Mouse (Mus musculus) brain, adult 2 months (tissue): ENCODE measurements around the gene Enah.

Source experiments
- DNase-seq: peaks from one replicate; pipeline ENCODE4 v3.0.0; 2011; ENCODE audit warnings: low read depth, low spot score

Gene Enah

DNA sequence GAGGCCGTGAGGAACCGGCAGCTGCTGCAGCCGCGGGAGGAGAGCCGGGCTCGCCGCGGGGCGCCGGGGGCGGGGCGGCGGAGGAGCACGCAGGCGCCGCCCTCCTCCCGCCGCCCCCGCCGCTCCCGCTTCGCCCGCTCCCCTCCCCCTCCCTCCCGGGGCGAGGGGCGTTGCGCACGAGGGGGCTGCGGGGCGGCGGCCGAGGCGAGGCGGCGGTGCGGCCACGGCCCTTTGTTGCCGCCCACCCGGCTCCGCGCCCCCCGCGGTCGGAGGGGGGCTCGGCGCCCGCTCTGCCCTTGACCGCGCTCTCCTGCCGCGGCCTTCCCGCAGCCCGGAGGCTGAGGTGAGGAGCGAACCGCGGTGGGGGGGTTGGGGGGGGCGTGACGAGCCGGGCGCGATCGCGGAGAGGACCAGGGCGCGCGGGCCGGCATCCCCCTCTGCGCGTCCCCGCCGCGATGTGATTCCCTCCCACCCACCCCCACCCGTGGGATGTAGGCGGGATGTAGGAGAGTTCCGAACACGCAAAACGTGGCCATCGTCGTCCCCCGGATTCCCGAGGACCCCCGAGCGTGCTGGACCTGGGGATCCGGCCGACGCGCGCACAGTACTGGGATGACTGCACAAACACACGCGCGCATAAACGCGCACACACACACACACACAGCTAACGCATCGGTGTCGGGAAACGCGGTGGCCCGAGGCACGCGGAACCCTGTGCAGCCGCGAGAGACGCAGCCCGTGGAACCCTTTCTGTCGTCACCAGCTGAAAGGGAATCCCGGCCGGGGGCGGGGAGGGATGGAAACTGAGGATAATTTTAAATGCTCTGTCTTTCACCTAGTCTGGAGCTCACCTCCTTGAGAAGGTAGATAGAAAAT is at the start of gene Enah:
Gene Enah, minus strand, starts transcription at position 65 of the 876 bp plus-strand sequence.
- peak; percentile 85 for DNase-seq

GRCm38 (mm10) chr1:182068136-182068535 is 48.3 kb upstream of the Enah start:
- no peak for DNase-seq

GRCm38 (mm10) chr1:182066527-182067465 is 47.0 kb upstream of the Enah start:
- no peak for DNase-seq

GRCm38 (mm10) chr1:182063716-182064115 is 43.9 kb upstream of the Enah start:
- DNase-seq, result no peak

DNA sequence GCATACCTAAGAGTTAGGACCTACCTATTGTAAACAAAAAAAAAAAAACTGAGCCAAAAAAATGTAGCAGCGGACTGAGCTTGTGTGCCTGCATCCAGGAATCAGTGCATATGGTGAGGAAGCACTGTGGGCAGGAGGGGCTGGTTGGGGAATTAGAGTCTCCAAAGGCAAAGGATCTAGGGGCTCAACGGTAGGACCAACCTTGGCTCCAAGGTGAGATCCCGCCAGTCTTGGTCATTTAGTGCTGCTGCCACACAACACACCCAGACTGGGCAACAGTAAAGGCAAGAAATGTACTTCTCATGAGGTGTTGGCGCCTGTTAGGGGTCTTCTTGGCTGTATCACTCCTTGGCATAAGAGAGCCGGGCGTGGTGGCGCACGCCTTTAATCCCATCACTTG is 43.0 kb upstream of the Enah start:
- DNase-seq, result no peak

- DNase-seq, result no peak
Observed at GRCm38 (mm10) chr1:182061203-182061602, 41.4 kb upstream of the Enah start.

- no peak for DNase-seq
Observed at GRCm38 (mm10) chr1:182059806-182060205, 40.0 kb upstream of the Enah start.

GRCm38 (mm10) chr1:182057998-182058397 is 38.2 kb upstream of the Enah start:
- no peak for DNase-seq

GRCm38 (mm10) chr1:182055122-182055521 is 35.3 kb upstream of the Enah start:
- peak; percentile 20 for DNase-seq

- DNase-seq, result no peak
Observed at GRCm38 (mm10) chr1:182054651-182055050, 34.9 kb upstream of the Enah start.

DNA sequence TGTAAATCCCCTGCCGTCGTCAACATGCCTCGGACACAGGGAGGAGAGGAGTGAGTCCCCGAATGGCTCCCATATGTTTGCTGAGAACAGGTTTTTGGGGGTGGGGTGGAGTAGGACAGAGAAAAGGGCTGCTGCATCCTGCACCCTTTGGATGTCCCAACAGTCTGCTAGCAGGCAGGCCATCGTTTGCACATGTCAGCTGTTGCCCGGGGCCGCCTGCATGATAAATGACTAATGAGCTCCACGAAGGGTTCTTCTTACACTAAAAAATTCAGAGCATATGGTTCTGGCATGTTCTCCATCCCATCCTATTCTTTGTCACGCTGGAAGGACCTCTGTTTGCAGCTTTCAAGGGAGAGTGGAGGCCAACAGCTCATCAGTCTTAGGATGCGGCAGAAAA is 33.2 kb upstream of the Enah start:
- no peak for DNase-seq

- no peak for DNase-seq
Observed at GRCm38 (mm10) chr1:182052385-182052784, 32.6 kb upstream of the Enah start.

- DNase-seq, result no peak
Observed at GRCm38 (mm10) chr1:182049813-182050212, 30.0 kb upstream of the Enah start.

GRCm38 (mm10) chr1:182048101-182048500 is 28.3 kb upstream of the Enah start:
- no peak for DNase-seq

DNA sequence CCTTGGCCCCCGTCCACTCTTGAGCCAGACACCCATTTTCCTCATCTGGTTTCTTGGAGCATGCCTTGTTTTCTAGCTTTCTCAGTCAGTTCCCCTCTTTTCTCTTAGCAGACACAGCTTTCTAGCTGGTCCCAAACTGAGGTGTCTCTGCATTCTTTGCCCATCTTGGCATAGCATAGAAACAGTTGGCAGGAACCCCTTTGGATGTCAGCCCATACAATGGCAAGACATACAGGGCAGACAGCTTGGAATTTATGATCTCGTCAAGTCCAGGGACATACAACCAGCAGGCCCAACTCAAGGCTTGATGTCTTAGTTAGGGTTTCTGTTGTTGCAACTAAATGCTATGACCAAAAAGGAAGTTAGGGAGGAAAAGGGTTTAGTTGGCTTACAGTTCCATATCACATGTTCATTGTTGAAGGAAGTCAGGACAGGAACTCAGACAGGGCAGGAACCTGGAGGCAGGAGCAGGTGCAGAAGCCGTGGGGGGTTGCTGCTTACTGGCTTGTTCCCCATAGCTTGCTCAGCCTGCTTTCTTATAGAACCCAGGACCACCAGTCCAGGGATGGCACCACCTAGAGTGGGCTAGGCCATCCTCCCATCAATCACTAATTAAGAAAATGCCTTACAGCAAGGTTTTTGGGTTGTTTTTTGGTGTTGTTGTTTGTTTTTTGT is 27.4 kb upstream of the Enah start:
- DNase-seq, result peak; percentile 43

GRCm38 (mm10) chr1:182045208-182045607 is 25.4 kb upstream of the Enah start:
- peak; percentile 73 for DNase-seq

DNA sequence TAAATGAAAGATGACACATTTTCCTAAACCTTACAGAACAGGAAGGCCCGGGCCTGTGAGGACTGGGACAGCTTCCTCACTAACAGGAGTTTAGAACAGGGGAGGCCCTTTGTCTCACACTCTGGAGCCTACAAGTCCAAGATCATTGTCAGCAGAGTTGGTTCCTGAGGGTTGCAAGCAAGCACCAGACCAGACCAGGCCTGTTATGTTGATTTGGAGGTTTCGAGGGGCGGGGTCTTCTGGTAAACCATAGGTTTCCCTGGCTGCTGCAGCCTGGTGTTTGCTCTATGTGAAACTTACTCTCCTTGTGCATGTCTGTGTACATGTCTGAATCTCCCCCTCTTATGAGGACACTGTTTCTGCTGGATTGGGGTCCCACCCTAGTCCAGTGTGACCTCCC is 20.7 kb upstream of the Enah start:
- no peak for DNase-seq

DNA sequence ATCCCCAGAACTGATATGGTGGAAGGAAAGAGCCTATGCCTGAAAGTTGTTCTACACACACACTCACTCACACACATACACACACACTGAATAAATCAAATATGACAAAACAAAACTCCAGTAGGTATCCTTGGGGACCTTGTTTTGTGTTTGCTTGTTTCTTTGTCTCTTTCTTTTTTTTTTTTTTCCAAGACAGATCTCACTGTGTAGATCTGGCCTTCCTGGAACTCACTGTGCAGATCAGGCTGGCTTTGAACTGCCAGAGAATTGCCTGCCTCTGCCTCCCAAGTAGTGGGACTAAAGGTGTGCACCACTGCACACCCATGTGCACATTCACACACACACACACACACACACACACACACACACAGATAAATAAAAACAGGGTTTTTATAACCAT is 12.0 kb upstream of the Enah start:
- DNase-seq, result no peak

GRCm38 (mm10) chr1:182031066-182031465 is 11.3 kb upstream of the Enah start:
- no peak for DNase-seq

DNA sequence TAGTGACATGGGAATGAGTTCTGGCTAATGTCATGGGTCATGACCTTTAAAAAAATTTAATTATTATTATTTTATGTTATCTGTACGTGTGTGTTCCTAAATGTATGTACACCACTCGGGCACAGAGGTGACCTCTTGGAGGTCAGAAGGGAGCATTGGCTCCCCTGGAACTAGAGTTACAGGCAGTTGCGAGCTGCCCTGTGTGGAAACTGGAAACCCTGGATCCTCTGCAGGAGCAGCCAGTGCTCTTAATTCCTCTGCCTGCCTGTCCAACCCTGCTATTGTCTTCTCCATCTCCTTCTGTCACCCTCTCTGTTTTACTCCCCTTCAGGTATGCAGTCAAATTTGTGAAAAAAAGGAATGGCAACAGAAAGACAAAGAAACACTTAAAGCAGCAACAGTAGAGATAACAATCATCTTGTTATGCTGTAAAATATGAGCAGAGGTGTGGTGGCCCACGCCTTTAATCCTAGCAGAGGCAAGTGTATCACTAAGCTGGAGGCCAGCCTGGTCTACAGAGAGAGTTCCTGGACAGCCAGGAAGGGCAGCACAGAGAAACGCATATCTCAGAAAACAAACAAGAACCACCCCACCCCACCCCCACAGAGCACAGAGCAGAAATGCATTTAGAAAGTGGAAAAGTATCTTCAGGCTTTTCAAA is 10.3 kb upstream of the Enah start:
- DNase-seq, result no peak
